Comparison of ENCODE assay signal across 15 mouse cellular contexts in the genomic region with DNA sequence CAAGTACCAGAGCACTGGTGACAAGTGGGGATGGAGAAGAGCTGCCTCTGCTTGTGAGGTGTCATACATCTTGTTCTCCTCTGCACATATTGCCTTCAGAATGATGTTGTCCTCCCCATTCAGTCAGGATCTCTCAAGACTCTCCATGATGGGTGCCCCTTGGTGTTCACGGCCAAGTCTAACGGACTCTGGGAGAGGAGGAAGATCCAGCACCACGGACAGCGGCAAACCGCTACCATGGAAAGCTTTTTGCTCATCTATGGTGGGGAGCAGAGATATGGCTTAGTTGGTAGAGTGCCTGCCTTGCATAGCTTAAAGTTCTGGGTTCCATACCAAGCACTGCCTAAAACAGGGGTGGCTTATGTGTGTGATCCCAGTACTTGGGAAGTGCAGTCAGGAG. TPM values are rescaled to one million over a fixed set of nuclear protein-coding genes. Genes with fewer than 3 reads are reported as not detected.
DNase-seq lines count a peak whose midpoint lies in the region; ATAC-seq and TF ChIP-seq lines count a peak whose summit lies in the region.
"Had no signal": no experiment of that assay in that cellular context is flagged by ENCODE, and none has a peak within 500 bp of the region (broad histone marks: within the 10 kb centered on the region; RNA-seq: fewer than 3 reads in every experiment).

No protein-coding gene starts in this region.

- H3K4me1 ChIP-seq in forebrain, embryonic 11.5 days (replicated peaks; ENCODE audit: control insufficient read depth, insufficient read depth, low read length): peaks cover 3% of the 10 kb centered on the region; the same call in 1 of the 2 replicates
- peaks cover 15% of the 10 kb centered on the region for H3K4me1 ChIP-seq in forebrain, postnatal 0 days (ENCODE audit: insufficient read depth)
- H3K4me1 ChIP-seq in neural tube, embryonic 15.5 days: peaks cover 20% of the 10 kb centered on the region
- no peaks in the 10 kb centered on the region for H3K4me1 ChIP-seq in embryonic facial prominence, embryonic 14.5 days (ENCODE audit: control insufficient read depth, insufficient read depth, low read length)
- H3K4me1 ChIP-seq: liver, embryonic 15.5 days had no signal

- ATAC-seq in forebrain, embryonic 11.5 days (replicated peaks; ENCODE audit: low FRiP score): no peak
- ATAC-seq in forebrain, postnatal 0 days: no peak
- ATAC-seq in neural tube, embryonic 15.5 days (ENCODE audit: low FRiP score): no peak
- ATAC-seq in embryonic facial prominence, embryonic 14.5 days (ENCODE audit: low read depth): no peak
- ATAC-seq in monocyte, adult 5-6 weeks (replicated peaks; ENCODE audit: insufficient number of reproducible peaks, low FRiP score, low TSS enrichment, poor library complexity, severe bottlenecking): no peak
- ATAC-seq: CD4-positive, CD25-positive, alpha-beta regulatory T cell, adult 4 months; forebrain, embryonic 14.5 days; intestine, embryonic 16.5 days had no signal

- H3K9ac ChIP-seq in forebrain, embryonic 11.5 days (ENCODE audit: low read length): no peak overlapping the region
- no peak overlapping the region for H3K9ac ChIP-seq in forebrain, postnatal 0 days
- H3K9ac ChIP-seq in neural tube, embryonic 15.5 days (replicated peaks): no peak overlapping the region
- no peak overlapping the region for H3K9ac ChIP-seq in embryonic facial prominence, embryonic 14.5 days (ENCODE audit: low read depth, low read length)
- H3K9ac ChIP-seq: liver, embryonic 15.5 days; midbrain, embryonic 12.5 days had no signal

- no peaks in the 10 kb centered on the region for H3K36me3 ChIP-seq in forebrain, embryonic 11.5 days (ENCODE audit: control insufficient read depth, insufficient read depth, low read length)
- no peaks in the 10 kb centered on the region for H3K36me3 ChIP-seq in forebrain, postnatal 0 days (ENCODE audit: insufficient read depth)
- H3K36me3 ChIP-seq in neural tube, embryonic 15.5 days: no peaks in the 10 kb centered on the region
- no peaks in the 10 kb centered on the region for H3K36me3 ChIP-seq in embryonic facial prominence, embryonic 14.5 days (ENCODE audit: control insufficient read depth, insufficient read depth, low read length)
- H3K36me3 ChIP-seq: liver, embryonic 15.5 days; midbrain, embryonic 12.5 days had no signal

- no peaks in the 10 kb centered on the region for H3K9me3 ChIP-seq in forebrain, embryonic 11.5 days (ENCODE audit: control insufficient read depth, low read length)
- no peaks in the 10 kb centered on the region for H3K9me3 ChIP-seq in forebrain, postnatal 0 days (ENCODE audit: low read length)
- no peaks in the 10 kb centered on the region for H3K9me3 ChIP-seq in neural tube, embryonic 15.5 days (replicated peaks)
- H3K9me3 ChIP-seq in embryonic facial prominence, embryonic 14.5 days (ENCODE audit: control insufficient read depth, low read length): no peaks in the 10 kb centered on the region
- H3K9me3 ChIP-seq: liver, embryonic 15.5 days; midbrain, embryonic 12.5 days had no signal

- H3K4me3 ChIP-seq in forebrain, embryonic 11.5 days (ENCODE audit: low read depth, low read length): no peak overlapping the region
- no peak overlapping the region for H3K4me3 ChIP-seq in forebrain, postnatal 0 days (ENCODE audit: low read depth, low read length)
- H3K4me3 ChIP-seq in neural tube, embryonic 15.5 days (replicated peaks): no peak overlapping the region
- no peak overlapping the region for H3K4me3 ChIP-seq in embryonic facial prominence, embryonic 14.5 days (ENCODE audit: low read depth, low read length)
- H3K4me3 ChIP-seq: liver, embryonic 15.5 days; midbrain, embryonic 12.5 days had no signal

- TF ChIP-seq CTCF in forebrain, postnatal 0 days (IDR thresholded peaks at IDR 0.05; ENCODE audit: low read depth): no peak

- no peaks in the 10 kb centered on the region; the same call in 1 of the 2 replicates for H3K27me3 ChIP-seq in forebrain, embryonic 11.5 days (ENCODE audit: control insufficient read depth, insufficient read depth, low read length)
- H3K27me3 ChIP-seq in forebrain, postnatal 0 days (ENCODE audit: insufficient read depth, low read length): no peaks in the 10 kb centered on the region
- H3K27me3 ChIP-seq in neural tube, embryonic 15.5 days (replicated peaks): no peaks in the 10 kb centered on the region
- H3K27me3 ChIP-seq in embryonic facial prominence, embryonic 14.5 days (replicated peaks; ENCODE audit: control insufficient read depth, insufficient read depth, low read length): 0 out of 2 replicates have a peak, but pooled peaks cover 6% of the 10 kb centered on the region

- intact Hi-C loops in gastrocnemius, postnatal 14 days (cut with DNase I; ENCODE audit: low total_unique reads): no loop called here

- WGBS in forebrain, embryonic 11.5 days: 49% methylated on average over 5 of the region's 5 CpGs
- 48% methylated on average over 5 of the region's 5 CpGs for WGBS in forebrain, postnatal 0 days
- WGBS in neural tube, embryonic 15.5 days: 49% methylated on average over 5 of the region's 5 CpGs
- WGBS in embryonic facial prominence, embryonic 14.5 days: 28% methylated on average over 5 of the region's 5 CpGs

- H3K4me2 ChIP-seq in forebrain, embryonic 11.5 days (ENCODE audit: low read depth, low read length, severe bottlenecking): no peak overlapping the region
- H3K4me2 ChIP-seq in forebrain, postnatal 0 days (ENCODE audit: low read depth): no peak overlapping the region
- no peak overlapping the region for H3K4me2 ChIP-seq in neural tube, embryonic 15.5 days
- no peak overlapping the region for H3K4me2 ChIP-seq in embryonic facial prominence, embryonic 14.5 days (ENCODE audit: low read depth, low read length)
- H3K4me2 ChIP-seq: heart, embryonic 11.5 days; liver, embryonic 15.5 days; midbrain, embryonic 12.5 days had no signal

- DNase-seq in forebrain, embryonic 11.5 days (ENCODE audit: low spot score): peak; percentile 71
- no peak for DNase-seq in forebrain, postnatal 0 days
- peak; percentile 47 for DNase-seq in neural tube, embryonic 10.5 days (ENCODE audit: extremely low spot score, low spot score)
- DNase-seq in embryonic facial prominence, embryonic 14.5 days (ENCODE audit: low spot score): peak; percentile 59
- DNase-seq in layer of hippocampus, adult 8-10 months (ENCODE audit: low spot score in 2 of 2): no peak
- DNase-seq in gastrocnemius, postnatal 14 days: no peak
- DNase-seq: cerebellum, postnatal 25 days had no signal

- H3K27ac ChIP-seq in forebrain, embryonic 11.5 days (ENCODE audit: low read depth, low read length): no peak overlapping the region
- H3K27ac ChIP-seq in forebrain, postnatal 0 days (ENCODE audit: low read depth, low read length): no peak overlapping the region
- no peak overlapping the region for H3K27ac ChIP-seq in neural tube, embryonic 15.5 days (replicated peaks)
- no peak overlapping the region for H3K27ac ChIP-seq in embryonic facial prominence, embryonic 14.5 days (replicated peaks; ENCODE audit: low read depth, low read length)
- H3K27ac ChIP-seq: liver, embryonic 15.5 days; midbrain, embryonic 12.5 days had no signal

RNA-seq across cellular contexts. Expression of a gene that starts 22.8 kb away (rescaled TPM):
- 19.1 and 25.1 TPM in 2 replicates for polyA plus RNA-seq in forebrain, embryonic 11.5 days (2014; fragmentation: Nextera tagmentation; extraction: Ambion mirVana)
- total RNA-seq in forebrain, postnatal 0 days (2014; rRNA removed): 80.9 and 91.7 TPM in 2 replicates
- polyA plus RNA-seq in forebrain, postnatal 0 days (2015; fragmentation: Nextera tagmentation; extraction: Ambion mirVana): 44.6 and 57.7 TPM in 2 replicates
- 43.2 and 52.5 TPM in 2 replicates for polyA plus RNA-seq in neural tube, embryonic 15.5 days (2015; fragmentation: Nextera tagmentation; extraction: Ambion mirVana)
- polyA plus RNA-seq in embryonic facial prominence, embryonic 14.5 days (2014; fragmentation: Nextera tagmentation; extraction: Ambion mirVana): 4.8 and 4.9 TPM in 2 replicates
- total RNA-seq in monocyte, adult 5-6 weeks (2017): not detected in 3 replicates
- 10 to 100 TPM; 20.4 to 24.2 (median 22.2) TPM for total RNA-seq in layer of hippocampus, adult 8-10 months (2022)
- total RNA-seq in gastrocnemius, postnatal 14 days (2021): under 1 TPM; 0.37 to 0.53 TPM
- polyA plus RNA-seq: CD4-positive, CD25-positive, alpha-beta regulatory T cell, adult 4 months had no signal

Comparison
In these comparisons a context has a peak if more than half of its experiments do, and no peak if none do; other contexts are left out.
1. DNase-seq: peak in forebrain, embryonic 11.5 days (single experiment), neural tube, embryonic 10.5 days (single experiment) and embryonic facial prominence, embryonic 14.5 days (single experiment); none in forebrain, postnatal 0 days (single experiment), layer of hippocampus, adult 8-10 months (0 of 2) and gastrocnemius, postnatal 14 days (single experiment).
2. RNA of a gene that starts 22.8 kb away (total RNA-seq): 80.9 to 91.7 TPM in forebrain, postnatal 0 days and 20.4 to 24.2 TPM in layer of hippocampus, adult 8-10 months; 0.37 to 0.53 TPM in gastrocnemius, postnatal 14 days and not detected in monocyte, adult 5-6 weeks; every median in the first group is over 10 times any median in the second.